Mouse (Mus musculus) adrenal gland, adult 18-20 months (tissue): Measurements from ENCODE around the gene Lrrc8c. TPM values are rescaled to one million over a fixed set of nuclear protein-coding genes. Genes with fewer than 3 reads are reported as not detected.
A peak's percentile ranks its signal among the peaks of the same experiment; 100 is the strongest.

Experiments
- DNase-seq, 2 experiments: peaks; one replicate each; pipeline ENCODE4 v3.0.0; 2021 to 2022; ENCODE audit warnings: low spot score in 2 of 2
- total RNA-seq, 2 experiments: library from RNA; stranded (reverse); gene quantifications; 1 replicate in 1 of 2; 2 replicates in 1 of 2; pipeline ENCODE4 v1.2.3; 2021

Lrrc8c gene
- total RNA-seq, 2 experiments from 2014 or later: 19.2 to 21.3 TPM

DNA sequence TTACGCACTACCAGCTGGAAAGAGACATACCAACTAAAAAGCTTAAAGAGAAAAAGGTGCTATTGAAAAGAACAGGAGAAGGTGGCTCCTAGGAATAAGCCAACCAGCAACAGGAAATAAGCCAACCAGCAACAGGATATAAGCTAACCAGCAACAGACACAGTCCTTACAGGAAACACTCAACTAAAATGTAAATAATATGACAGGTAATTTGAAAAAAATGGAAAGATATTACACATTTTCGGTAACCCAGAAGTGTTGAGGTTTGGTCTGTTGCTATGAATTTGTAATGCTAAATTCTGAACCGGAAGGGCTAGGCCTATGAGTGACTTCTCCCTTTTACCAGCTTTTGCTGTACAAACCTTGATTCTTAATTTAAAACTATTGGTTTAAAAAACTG is 69.9 kb downstream of the Lrrc8c start:
- no peak for DNase-seq

DNA sequence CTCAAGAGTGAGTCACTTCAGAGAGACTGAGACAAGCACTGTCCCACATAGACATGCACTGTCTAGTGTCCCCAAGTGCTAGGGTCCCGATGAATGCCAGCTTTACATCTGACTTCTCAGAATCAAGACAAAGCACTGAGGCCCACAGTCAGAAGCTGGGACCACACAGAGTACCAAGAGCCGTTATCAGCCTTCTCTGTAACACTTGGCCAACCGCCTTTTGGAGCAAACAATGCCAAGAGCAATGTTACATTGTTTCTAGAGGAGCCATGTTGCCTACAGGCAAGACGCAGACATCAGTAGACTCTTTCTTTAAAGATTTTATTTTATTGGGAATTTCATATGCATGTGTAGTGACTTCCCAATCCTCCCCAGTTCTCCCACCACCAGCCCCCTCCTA is 73.2 kb downstream of the Lrrc8c start:
- DNase-seq: no peak

DNA sequence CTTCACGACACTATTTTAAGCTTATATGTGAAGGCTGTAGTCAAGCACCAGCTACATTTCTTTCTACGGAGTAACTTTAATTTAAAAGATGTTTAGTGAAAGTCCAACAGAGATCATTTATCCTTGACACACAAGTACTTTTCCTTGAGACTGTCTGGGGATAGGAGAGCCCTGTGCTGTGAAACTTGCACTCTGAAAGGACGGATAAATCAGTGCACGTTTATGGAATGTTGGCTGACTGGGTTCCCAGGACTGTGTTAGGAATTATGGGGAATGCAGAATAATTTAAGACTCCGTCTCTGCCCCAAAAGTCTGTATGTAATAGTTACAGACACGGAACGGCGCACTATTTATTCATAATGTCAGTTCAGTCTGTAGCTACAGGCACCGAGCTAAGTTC is 74.4 kb downstream of the Lrrc8c start:
- no peak for DNase-seq

DNA sequence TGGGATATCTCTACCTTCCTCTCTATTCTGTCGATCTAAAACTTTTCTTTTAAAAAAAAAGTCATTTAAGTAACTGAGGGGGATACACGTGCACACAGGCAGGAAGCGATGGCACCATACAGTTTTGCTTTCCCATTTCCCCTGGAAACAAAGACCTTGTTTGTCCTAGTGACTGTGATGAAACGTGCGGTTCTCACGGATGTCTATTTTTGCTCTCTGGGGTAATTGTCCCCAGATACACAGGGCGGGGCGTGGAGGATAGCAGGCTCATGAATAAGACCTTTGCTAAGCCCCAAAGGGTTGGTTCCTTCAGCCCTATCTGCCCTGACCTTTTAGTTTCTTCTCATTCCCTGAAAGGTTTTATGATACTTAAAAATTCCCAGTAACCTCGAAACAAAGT is 79.7 kb downstream of the Lrrc8c start:
- DNase-seq: no peak

DNA sequence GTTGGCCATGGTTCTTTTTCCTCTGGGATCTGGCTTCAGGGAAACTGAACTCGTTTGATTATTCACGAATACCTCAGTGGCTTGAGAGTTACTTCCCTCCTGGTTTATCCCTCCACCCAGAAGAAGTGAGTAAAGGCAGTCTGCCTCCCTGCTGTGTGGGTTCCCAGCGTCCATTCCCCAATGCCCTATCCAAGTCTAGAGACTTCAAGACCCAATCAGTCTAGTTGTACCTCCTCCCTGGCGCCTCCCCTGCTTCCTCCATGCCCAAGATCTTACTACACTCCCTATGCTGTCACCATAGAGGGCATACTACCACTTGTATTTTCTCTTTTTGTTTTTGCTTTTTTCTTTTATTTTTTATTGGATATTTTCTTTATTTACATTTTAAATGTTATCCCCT is 80.1 kb downstream of the Lrrc8c start:
- DNase-seq: no peak

DNA sequence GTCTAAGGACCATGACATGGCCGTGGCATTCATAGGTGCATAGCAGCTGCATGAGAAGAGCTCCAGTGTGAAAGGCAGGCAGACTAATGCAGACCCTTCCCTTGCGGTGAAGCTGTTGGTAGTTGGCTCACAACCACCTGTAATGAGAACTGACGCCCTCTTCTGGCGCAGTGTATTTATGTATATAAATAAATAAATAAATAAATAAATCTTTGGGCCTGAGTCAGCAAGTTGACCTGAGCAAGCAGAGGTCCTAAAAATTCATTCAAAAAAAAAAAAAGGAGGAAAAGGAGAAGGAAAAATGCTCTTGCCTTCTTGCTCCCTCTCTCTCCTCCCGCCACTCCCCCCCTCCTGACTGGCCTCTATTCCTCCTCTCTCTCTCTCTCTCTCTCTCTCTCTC is 81.8 kb downstream of the Lrrc8c start:
- no peak for DNase-seq

DNA sequence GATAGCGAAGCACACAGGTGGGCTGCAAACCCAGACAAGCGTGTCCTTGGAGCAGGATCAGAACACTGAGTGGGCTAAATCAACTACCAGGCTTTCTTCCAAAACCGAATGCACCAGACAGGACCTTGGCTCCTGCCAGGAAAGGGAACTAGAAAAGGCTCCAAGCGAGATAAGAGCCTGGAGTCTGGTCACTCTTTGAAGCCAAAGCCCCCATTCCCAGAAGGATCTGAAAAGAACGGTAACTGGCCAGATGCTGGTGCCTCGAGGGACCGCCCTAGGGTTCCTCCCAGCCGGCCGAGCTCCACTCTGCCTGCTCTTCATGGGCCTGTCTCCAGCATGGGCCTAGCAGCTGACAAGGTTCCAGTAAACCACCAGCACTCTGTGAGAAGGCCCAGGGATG is 83.4 kb downstream of the Lrrc8c start:
- DNase-seq: no peak

DNA sequence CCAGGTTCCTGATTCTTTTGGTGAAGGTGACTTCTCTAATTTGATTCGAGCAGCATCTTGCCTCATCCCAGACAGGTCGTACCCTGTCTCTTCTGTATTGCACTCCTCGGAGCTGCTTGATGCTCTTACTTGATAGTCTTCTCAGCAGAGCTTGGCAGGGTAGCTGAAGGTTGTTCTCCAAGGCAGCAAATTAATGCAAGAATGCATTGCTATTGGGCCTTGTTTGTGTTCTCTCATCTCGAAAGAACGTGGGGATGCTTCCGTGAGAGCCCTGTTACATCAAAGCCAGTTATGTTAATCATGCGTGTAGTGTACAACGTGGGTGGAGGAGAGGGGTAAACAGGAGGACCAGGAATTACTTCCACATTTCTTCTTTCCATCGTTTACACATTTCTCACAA is 86.5 kb downstream of the Lrrc8c start:
- DNase-seq: no peak

DNA sequence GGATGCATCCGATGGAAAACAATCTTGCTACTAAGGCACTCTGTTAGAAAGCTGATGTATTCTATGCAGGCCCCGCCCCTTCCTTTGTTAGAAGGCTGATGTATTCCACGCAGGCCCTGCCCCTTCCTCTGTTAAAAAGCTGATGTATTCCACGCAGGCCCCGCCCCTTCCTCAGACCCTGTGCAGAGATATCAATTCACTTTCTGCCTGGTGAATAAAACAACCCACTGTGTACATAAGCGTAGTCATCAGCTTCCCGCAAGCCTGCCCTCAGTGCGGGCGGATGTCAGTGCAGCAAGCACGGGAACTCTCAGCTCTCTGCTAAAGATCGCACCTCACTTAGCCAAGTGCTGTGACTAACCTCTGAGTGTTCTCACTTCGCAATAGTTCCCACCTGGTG is 90.5 kb downstream of the Lrrc8c start:
- DNase-seq: no peak

DNA sequence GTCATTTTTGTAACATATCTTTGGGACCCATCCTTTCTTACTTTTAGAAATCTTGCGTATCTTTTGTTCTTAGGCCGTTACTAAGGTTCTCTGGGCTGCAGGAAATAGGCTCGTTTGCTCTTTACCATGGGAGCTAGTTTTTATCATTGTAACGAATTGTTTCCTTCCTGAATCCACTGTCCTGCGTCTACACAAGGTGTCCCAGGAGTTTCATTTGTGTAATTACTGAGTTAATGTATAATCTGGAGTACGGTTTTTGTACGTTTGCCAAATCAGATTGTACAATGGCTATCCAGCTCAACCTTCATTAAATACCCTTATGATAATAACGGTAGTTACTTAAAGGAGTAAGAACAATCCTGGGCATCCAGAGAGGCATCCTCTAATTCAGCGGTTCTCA is 93.8 kb downstream of the Lrrc8c start:
- DNase-seq: no peak

DNA sequence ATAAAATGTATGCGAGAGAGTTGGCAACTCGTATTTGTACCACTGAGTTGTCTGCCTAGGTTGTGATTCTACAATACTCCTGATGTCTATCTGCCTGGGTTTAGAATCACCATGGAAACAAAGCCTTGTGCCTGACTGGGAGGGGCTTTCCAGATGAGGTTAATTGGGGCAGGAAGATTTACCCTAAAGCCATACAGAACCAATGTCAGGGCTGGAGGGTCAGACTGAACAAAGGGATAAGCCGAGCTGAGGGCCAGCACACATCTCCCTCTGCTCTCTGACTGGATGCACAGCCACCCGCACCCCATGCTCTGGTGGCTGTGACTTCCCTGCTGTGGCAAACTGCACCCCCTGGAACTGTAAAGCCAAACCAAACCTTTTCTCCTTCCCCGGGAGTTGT is 94.8 kb downstream of the Lrrc8c start:
- no peak for DNase-seq

DNA sequence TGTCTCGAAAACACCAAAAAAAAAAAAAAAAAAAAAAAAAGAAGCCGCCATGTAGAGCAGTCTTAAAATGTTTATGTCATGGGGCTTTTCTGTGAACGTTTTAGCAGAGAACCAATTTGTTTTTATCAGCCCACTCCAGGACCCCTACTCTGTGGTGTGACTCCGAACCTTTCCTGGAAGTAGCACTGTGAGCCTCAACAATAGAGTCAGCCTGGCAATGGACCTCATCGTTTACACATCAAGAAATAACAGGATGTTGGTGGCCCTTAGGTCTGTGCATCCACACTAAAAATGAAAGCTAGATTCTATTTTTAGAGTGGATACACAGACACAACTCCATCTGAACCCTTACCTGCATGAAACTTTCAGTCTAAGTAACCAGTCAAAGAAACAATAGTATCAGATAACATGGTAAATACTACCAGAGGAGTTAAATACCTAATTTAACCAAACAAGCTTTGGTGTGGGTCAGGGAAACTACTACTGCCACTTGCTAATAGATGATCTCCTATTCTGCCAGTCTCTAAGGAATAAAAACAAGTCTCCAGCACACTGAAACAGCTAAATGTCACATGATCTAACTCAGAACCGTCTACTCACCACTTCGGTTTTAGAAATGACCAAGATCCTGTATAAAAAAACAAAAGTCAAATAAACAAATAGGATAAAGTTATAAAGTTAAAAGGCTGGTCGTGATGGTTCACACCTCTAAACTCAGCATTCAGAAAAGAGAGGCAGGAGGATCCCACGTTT is 95.7 kb downstream of the Lrrc8c start:
- no peak for DNase-seq

DNA sequence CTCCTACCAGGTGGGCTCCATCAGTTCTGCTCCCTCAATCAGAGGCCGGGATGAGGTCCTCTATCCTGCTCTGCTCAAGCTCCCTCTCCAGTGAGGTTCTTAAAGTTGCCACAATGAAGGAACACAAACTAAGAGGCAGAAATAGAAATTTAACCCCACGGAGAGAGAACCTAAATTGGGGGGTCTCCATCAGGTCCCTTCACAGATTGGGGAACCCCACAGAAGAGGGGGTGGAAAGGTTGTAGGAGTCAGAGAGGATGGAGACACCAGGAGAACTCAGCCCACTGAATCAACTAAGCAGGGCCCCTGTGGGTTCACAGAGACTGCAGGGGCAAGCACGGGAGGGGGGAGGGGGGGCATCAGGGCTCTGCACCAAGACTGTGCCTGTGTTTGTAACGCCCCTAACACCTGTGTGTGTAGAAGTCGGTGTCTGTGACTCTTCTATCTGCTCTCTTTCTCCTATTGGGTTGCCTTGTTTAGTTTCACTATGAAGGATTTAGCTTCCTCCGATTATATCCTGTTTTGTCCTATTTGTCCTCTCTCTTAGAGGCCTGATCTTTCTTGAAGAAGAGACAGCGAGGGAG is 96.8 kb downstream of the Lrrc8c start:
- no peak for DNase-seq

DNA sequence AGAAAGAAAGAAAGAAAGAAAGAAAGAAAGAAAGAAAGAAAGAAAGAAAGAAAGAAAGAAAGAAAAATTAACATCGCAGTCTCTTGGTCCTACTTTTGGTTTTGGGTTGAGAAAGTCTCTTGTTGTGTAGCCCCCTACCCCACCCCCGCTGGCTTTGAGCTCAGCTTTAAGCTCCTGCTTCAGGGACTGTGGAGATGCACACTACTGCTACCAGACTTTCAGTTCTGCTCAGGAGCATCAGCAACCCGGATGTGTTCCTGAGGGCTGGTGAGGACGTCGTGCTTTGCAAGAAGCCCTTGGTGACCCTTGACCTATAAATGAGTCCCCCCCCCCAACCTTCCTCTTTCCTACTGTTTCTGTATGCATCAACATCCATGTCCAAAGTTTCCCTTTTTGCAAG is 97.3 kb downstream of the Lrrc8c start:
- no peak for DNase-seq

DNA sequence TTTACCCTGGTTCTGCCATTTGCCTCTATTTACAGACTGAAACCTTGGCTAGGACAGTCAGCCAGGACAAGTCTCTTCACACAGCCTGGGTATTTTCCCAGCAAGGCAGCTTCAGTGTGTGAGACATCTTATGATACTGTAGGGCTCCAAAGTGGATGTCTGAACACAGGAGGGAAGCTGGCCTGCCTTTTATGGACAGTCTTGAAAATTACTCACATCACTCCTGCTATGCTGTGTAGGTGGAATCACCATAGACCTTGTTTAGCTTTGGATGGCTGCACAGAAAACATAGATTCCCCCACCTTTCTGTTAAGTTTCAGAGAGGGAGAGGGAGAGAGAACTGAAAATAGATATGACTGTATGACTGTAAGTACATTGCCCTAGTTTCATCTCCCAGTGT is 99.3 kb downstream of the Lrrc8c start:
- DNase-seq: no peak

DNA sequence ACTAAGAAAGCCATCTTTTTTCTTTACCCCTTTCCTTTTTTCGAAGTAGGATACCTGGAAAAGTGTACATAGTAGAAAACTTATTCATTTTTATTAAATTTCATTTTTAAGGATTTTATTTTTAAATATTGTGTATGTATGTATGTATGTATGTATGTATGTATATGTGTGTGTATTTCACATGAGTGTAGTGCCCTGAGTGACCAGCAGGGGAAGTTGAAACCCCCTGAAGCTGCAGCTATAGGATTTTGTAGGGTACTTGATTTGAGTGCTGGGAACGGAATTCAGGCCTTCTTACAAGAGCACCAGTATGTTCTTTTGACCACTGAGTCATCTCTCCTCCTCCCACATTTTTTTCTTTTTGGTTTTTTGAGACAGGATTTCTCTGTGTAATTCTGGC is 100.5 kb downstream of the Lrrc8c start:
- DNase-seq: no peak

DNA sequence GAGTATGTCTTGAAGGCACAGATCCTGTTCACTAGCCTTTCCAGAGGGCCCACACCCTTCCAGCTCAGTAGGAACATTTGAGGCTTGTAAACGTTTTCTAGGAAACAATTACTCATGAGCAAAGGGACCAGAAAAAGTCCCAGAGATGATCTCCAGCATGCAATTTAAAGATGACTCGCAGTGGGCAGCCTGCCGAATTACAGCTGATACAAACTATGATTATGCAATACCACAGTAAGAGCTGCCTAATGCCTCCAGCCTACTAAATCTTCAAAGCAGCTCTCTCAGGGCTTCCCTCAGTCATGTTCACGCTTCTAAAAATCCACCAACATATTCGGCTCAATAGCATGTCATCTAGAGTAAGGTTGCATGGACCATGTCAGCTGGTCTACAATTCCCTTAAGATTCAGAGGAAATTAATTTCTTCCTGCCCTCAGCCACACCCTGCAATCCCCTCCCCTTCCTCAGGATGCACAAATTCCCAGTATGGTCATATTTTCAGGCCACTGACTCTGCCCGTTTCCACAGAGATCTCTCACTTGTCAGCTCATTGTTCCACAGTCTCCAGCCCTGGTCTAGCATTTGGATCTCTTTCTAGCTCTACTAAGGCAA is 101.4 kb downstream of the Lrrc8c start:
- DNase-seq: peak; percentile 53 to 54

DNA sequence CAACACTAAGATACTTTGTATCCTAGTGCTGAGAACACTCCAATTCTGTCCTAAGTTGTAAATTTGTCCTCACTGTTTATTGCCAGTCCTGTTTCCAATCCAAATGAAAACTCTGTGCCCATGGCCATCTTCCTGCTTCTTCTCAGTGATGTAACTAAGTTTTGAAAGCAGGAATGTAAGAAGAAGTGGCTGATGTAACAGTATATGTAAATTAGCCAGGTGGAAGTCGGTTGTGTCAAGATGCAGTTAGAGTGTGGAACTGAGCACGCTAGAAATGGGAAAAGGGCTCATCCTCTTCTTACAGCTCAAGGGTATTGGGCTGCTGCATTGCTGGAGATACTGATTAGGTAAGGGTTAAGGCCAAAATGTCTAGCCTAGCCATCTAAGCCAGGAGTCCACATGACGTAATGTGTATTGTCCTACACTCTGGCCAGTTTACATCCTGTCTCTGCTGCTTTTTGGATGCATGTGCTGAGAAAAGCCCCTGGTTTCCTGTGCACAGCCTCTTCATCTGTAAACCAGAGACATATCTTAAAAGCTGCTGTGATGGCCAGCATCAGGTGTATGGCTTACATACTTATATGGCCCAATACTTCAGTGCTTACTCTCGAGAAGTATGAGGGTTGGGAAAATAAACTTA is 104.0 kb downstream of the Lrrc8c start:
- DNase-seq: no peak

DNA sequence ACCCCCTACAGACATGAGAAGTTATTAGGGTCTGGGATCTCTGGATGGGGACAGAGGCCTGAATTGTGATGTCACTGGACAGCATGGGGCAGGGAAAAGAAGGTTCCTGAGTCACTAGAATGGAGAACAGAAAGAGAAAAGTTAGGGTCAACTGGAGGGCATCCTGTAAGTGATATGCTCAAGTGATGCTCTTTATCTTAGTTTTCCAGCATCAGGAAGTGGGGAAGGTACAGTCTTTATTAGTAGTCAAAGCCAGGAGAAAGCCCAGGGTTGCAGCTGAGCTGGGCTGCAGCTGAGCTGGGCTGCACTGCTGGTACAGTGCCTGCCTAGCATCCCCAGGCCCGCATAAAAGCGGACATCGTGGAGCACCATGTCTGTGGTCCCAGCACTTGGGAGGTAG is 105.1 kb downstream of the Lrrc8c start:
- DNase-seq: no peak

DNA sequence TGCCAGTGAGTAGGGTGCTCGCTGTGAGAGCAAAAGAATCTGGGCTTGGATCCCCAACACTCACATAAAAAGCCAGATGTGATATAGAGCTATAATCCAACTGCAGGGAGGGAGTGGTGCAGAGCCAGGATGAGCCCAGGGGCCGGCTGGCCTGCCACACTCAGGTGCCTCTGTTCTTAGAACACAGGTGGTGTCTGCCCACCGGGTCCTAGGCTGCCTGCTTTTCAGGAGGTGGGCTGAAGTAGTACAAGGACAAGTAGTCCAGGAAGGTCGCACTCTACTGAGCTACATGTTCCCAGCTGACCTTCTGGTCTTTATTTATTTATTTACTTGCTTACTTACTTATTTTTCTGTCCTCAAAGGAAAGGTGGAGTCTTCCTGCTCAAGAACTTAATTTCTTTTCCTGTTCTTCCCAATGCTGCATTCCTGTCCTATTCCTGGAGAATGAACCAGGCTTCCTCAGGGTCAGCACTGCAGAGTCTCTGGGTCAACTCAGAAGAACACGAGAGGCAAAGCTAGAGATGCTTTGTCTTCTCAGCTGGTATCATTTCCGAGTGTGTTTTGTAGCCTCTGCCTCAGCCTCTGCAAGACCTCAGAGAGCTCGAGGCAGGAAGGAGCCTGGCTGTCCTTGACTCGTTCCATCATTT is 106.4 kb downstream of the Lrrc8c start:
- no peak for DNase-seq

DNA sequence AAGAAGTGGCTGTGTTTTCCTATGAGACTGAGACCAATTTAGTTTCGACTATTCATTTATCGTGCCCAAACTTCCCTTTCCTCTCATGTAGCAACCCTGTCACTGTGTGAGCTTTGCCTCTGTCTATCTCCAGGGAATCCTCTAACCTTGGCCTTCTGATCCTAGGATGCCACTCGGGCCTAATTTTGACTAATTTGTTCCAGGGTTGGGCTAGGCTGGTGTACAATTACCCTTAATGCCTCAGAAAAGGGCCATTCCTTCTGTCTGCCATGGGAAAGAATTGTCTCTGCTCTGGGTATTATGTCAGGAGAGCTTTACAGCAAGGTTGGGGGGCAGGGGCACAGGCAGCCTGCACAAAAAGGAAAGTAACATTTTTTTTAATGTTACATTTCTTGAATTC is 107.2 kb downstream of the Lrrc8c start:
- DNase-seq: no peak

DNA sequence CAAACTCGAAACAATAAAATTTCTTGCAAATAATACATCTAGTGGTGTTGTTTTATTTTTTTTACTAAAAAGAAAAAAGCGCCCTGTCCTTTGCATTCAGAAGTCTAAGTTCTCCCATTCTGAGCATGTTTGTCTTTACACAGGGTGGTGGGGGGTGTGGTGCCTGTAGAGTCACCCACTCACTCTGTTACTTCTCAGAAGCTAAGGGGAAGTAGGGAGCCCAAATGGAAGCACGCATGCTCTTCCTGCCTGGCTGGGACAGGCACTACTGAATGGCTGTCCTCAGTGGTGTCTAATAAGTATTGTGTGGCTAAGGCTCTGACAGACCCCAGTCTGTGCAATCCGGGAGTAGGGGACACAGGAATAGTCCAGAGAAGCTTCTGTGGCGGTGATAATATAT is 107.9 kb downstream of the Lrrc8c start:
- DNase-seq: no peak
